8 mouse cellular contexts compared by ENCODE assay signal in genomic region chr9:44721154-44721876, GRCm38 (mm10). TPM values are rescaled to one million over a fixed set of nuclear protein-coding genes. Genes with fewer than 3 reads are reported as not detected.
A peak's percentile ranks its signal among the peaks of the same experiment; 100 is the strongest.
DNase-seq lines count a peak whose midpoint lies in the region; ATAC-seq and TF ChIP-seq lines count a peak whose summit lies in the region.

No protein-coding gene starts in this region.

- ATAC-seq in forebrain, postnatal 0 days = peak; percentile 88
- ATAC-seq in lung, embryonic 14.5 days (ENCODE audit: insufficient read depth) = peak; percentile 77

- peak overlapping the region; percentile 85 for H3K27ac ChIP-seq in forebrain, postnatal 0 days (ENCODE audit: low read depth, low read length)
- H3K27ac ChIP-seq in lung, embryonic 14.5 days (ENCODE audit: low read depth) = peak overlapping the region; percentile 43
- H3K27ac ChIP-seq in olfactory bulb, adult 2 months (ENCODE audit: insufficient read depth, low read depth, low read length) = peak overlapping the region; percentile 85

- DNase-seq in MEL-GATA-1-ER (ENCODE audit: extremely low read depth, low read depth) = peak; percentile 77
- DNase-seq in cerebellum, adult 18-20 months = peak; percentile 93 to 97
- DNase-seq in forebrain, postnatal 0 days = peak; percentile 90
- DNase-seq in heart, postnatal 4 days = peak; percentile 94
- peak; percentile 80 to 87 for DNase-seq in layer of hippocampus, adult 8-10 months (ENCODE audit: low spot score in 2 of 2)
- peak; percentile 91 for DNase-seq in lung, embryonic 14.5 days
- peak; percentile 59 for DNase-seq in thymus, postnatal 4 days

- H3K4me1 ChIP-seq in forebrain, postnatal 0 days (ENCODE audit: insufficient read depth) = peaks cover 17% of the 10 kb centered on the region
- H3K4me1 ChIP-seq in lung, embryonic 14.5 days (ENCODE audit: insufficient read depth) = peaks cover 29% of the 10 kb centered on the region
- peaks cover 65% of the 10 kb centered on the region for H3K4me1 ChIP-seq in olfactory bulb, adult 2 months (ENCODE audit: control insufficient read depth, insufficient read depth, low read length)

- peak; percentile 56 for TF ChIP-seq CTCF in forebrain, postnatal 0 days (IDR thresholded peaks at IDR 0.05; ENCODE audit: low read depth)
- peak; percentile 50 for TF ChIP-seq CTCF in lung, embryonic 14.5 days (IDR thresholded peaks at IDR 0.05; ENCODE audit: low read depth)
- no peak for TF ChIP-seq CTCF in olfactory bulb, adult 2 months (IDR thresholded peaks at IDR 0.05; ENCODE audit: insufficient read depth, low read depth, low read length)

- peak overlapping the region; percentile 90 for H3K9ac ChIP-seq in forebrain, postnatal 0 days
- H3K9ac ChIP-seq in lung, embryonic 14.5 days = peak overlapping the region; percentile 72

- no peaks in the 10 kb centered on the region for H3K27me3 ChIP-seq in forebrain, postnatal 0 days (ENCODE audit: insufficient read depth, low read length)
- H3K27me3 ChIP-seq in lung, embryonic 14.5 days (ENCODE audit: insufficient read depth, low read length) = no peaks in the 10 kb centered on the region

- peaks cover 18% of the 10 kb centered on the region for H3K36me3 ChIP-seq in forebrain, postnatal 0 days (ENCODE audit: insufficient read depth)
- peaks cover 23% of the 10 kb centered on the region for H3K36me3 ChIP-seq in lung, embryonic 14.5 days (ENCODE audit: insufficient read depth)

- 3% methylated on average over 39 of the region's 40 CpGs for WGBS in forebrain, postnatal 0 days
- WGBS in lung, embryonic 14.5 days = under 1% methylated on average over 40 of the region's 40 CpGs
- 2% methylated on average over 40 of the region's 40 CpGs for WGBS in olfactory bulb, adult 2 months

- H3K9me3 ChIP-seq in forebrain, postnatal 0 days (ENCODE audit: low read length) = no peaks in the 10 kb centered on the region
- H3K9me3 ChIP-seq in lung, embryonic 14.5 days (ENCODE audit: low read depth, low read length) = no peaks in the 10 kb centered on the region

- peak overlapping the region; percentile 79 for H3K4me3 ChIP-seq in forebrain, postnatal 0 days (ENCODE audit: low read depth, low read length)
- peak overlapping the region; percentile 67 for H3K4me3 ChIP-seq in lung, embryonic 14.5 days (ENCODE audit: low read depth, low read length)
- peak overlapping the region; percentile 81 for H3K4me3 ChIP-seq in olfactory bulb, adult 2 months (ENCODE audit: insufficient read depth, low read depth, low read length)

- no peak; the same call in 1 of the 2 replicates for TF ChIP-seq POLR2A in olfactory bulb, adult 2 months (IDR thresholded peaks at IDR 0.05; ENCODE audit: insufficient read depth, low read depth, low read length)

- peak overlapping the region; percentile 85 for H3K4me2 ChIP-seq in forebrain, postnatal 0 days (ENCODE audit: low read depth)
- peak overlapping the region; percentile 84 for H3K4me2 ChIP-seq in lung, embryonic 14.5 days

RNA-seq across cellular contexts. Expression of gene Phldb1, which starts 13.7 kb away (rescaled TPM):
- total RNA-seq in forebrain, postnatal 0 days (2014; rRNA removed) = 106 and 129 TPM in 2 replicates
- 28.2 and 34.3 TPM in 2 replicates for polyA plus RNA-seq in forebrain, postnatal 0 days (2015; fragmentation: Nextera tagmentation; extraction: Ambion mirVana)
- total RNA-seq in heart, postnatal 4 days (2021) = 100 to 1,000 TPM; 109 TPM
- 100 to 1,000 TPM in 2 of 4 experiments, 10 to 100 TPM in 2; 84.1 to 114 (median 102) TPM for total RNA-seq in layer of hippocampus, adult 8-10 months (2022)
- polyA plus RNA-seq in lung, embryonic 14.5 days (2014; fragmentation: Nextera tagmentation; extraction: Ambion mirVana) = 30.7 and 35.0 TPM in 2 replicates
- polyA plus RNA-seq in olfactory bulb, adult 2 months (2012; ENCODE audit: insufficient read depth, insufficient read length, low replicate concordance, missing spikeins) = not detected in 2 replicates

RNA-seq across cellular contexts. Expression of gene Arcn1, which starts 46.3 kb away (rescaled TPM):
- total RNA-seq in forebrain, postnatal 0 days (2014; rRNA removed) = 107 and 113 TPM in 2 replicates
- polyA plus RNA-seq in forebrain, postnatal 0 days (2015; fragmentation: Nextera tagmentation; extraction: Ambion mirVana) = 86.0 and 105 TPM in 2 replicates
- 100 to 1,000 TPM; 104 to 119 TPM for total RNA-seq in heart, postnatal 4 days (2021)
- total RNA-seq in layer of hippocampus, adult 8-10 months (2022) = 100 to 1,000 TPM in 2 of 4 experiments, 10 to 100 TPM in 2; 94.1 to 110 (median 101) TPM
- polyA plus RNA-seq in lung, embryonic 14.5 days (2014; fragmentation: Nextera tagmentation; extraction: Ambion mirVana) = 224 and 239 TPM in 2 replicates
- polyA plus RNA-seq in olfactory bulb, adult 2 months (2012; ENCODE audit: insufficient read depth, insufficient read length, low replicate concordance, missing spikeins) = 192 TPM in 1 of 2 replicates, not detected in the other

RNA-seq across cellular contexts. Expression of gene Ift46, which starts 46.4 kb away (rescaled TPM):
- total RNA-seq in forebrain, postnatal 0 days (2014; rRNA removed) = 67.0 and 72.4 TPM in 2 replicates
- polyA plus RNA-seq in forebrain, postnatal 0 days (2015; fragmentation: Nextera tagmentation; extraction: Ambion mirVana) = 158 and 166 TPM in 2 replicates
- 10 to 100 TPM; 58.4 to 58.7 TPM for total RNA-seq in heart, postnatal 4 days (2021)
- 10 to 100 TPM; 67.4 to 77.6 (median 70.5) TPM for total RNA-seq in layer of hippocampus, adult 8-10 months (2022)
- polyA plus RNA-seq in lung, embryonic 14.5 days (2014; fragmentation: Nextera tagmentation; extraction: Ambion mirVana) = 103 and 106 TPM in 2 replicates
- not detected in 2 replicates for polyA plus RNA-seq in olfactory bulb, adult 2 months (2012; ENCODE audit: insufficient read depth, insufficient read length, low replicate concordance, missing spikeins)

RNA-seq across cellular contexts. Expression of gene Treh, which starts 48.3 kb away (rescaled TPM):
- total RNA-seq in forebrain, postnatal 0 days (2014; rRNA removed) = not detected in 2 replicates
- polyA plus RNA-seq in forebrain, postnatal 0 days (2015; fragmentation: Nextera tagmentation; extraction: Ambion mirVana) = not detected in 2 replicates
- not detected for total RNA-seq in heart, postnatal 4 days (2021)
- total RNA-seq in layer of hippocampus, adult 8-10 months (2022) = not detected
- polyA plus RNA-seq in lung, embryonic 14.5 days (2014; fragmentation: Nextera tagmentation; extraction: Ambion mirVana) = not detected in 2 replicates
- polyA plus RNA-seq in olfactory bulb, adult 2 months (2012; ENCODE audit: insufficient read depth, insufficient read length, low replicate concordance, missing spikeins) = not detected in 2 replicates

Comparison
In these comparisons a context has a peak if more than half of its experiments do, and no peak if none do; other contexts are left out.
1. Peak in every context shown above with its lines: DNase-seq, ATAC-seq, H3K4me3 ChIP-seq and H3K27ac ChIP-seq.